Mouse (Mus musculus): ENCODE data around the gene Panx2. TPM values are rescaled to one million over a fixed set of nuclear protein-coding genes. Genes with fewer than 3 reads are reported as not detected.

Panx2 gene
- total RNA-seq, 2 experiments from 2014 or later = 95.4 to 95.5 TPM

DNA sequence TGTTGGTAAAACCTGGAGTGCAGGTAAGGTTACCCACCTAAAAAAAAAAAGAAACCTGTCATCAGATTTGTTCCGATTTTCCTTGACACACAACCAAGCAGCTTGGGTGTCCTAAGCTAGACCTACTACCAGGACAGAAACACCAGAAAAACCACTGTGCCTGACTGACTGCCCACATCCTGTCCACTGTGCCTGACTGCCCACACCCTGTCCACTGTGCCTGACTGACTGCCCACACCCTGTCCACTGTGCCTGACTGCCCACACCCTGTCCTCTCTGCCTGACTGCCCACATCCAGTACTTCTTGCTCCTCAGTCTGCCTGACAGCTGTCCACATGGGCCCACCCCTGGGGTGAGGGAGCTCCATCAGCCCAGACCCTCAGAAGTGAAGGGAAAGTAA, 47.4 kb downstream of the Panx2 start:
- intact Hi-C loops (cut with DNase I) = no loop called here
- no peak for DNase-seq (ENCODE audit: low spot score in 2 of 2)

DNA sequence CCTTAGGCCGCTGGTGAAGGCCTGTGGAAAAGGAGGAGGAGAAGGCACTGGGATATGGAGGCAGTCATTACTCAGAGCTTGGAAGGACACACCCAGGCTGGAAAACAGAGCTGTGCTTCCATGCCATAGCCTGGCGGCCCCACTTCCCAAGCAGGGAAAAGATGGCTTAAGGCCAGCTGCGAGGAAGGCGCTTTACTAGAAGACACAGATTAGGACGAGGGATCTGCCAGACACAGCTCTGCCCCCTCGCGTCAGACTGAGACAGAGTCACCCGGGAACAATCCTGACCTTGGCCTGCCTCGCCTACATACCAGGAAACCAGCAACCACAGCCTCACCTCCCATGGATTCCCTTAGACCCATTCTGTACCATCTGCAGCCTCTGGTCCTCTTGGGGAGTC, 50.6 kb downstream of the Panx2 start:
- intact Hi-C loops (cut with DNase I) = no loop called here

DNA sequence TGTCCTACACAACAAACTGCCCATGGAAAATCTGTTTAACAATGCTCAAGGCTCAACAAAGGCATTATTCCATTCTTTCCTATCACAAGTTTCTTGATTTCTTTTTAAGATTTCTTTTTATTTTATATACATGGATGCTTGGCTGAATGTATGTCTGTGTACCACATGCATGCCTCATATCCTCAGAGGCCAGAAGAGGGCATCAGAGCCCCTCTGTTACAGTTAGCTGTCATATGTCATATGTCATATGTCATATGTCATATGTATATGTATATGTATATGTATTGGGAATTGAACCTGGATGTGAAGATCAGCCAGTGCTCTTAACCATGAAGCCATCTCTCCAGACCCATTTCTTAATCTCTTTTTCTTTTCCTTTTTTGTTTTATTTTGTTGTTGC, 58.5 kb downstream of the Panx2 start:
- DNase-seq (ENCODE audit: low spot score in 2 of 2) = no peak
- intact Hi-C loops (cut with DNase I) = no loop called here

More for the DNA sequence above, 50.6 kb downstream of the Panx2 start:
- DNase-seq (ENCODE audit: low spot score in 2 of 2) = peak in 1 of 2 experiments; percentile 26

DNA sequence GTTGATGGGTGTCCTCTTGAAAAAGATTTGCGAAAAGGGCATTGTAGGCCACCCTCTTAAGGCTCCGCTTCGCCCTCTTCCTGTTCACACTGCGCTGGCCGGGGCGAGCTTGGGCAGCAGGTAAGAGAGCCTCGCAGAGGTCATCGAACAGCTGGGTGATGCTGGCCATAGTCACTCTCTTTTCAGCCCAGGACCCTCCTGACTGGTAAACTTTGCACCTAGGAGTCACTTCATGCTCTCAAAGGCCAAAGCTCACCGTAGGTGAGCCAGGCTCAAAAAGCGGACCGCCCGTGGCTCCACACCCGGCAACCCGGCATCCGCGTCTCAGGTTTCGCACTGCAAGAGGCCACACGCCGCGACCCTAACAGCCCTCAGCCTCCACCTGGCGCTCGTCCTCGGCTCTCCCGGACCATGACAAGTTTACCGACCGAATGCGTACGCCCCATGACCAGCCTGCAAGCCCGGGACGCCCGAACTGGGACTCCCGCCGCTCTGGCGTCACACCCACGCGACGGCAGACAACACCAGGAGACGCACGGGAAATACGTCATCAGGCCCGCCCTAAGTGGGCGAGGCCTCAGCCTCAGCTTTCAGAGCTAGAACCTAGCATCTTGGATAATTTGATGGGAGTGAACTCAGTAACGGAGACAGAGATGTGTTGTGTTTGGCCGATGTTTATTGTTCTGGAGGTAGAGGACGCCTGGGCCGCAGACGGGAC, 63.3 kb downstream of the Panx2 start, which contains the start of gene Tubgcp6:
Tubgcp6 (minus strand) TSS at position 464 of the 718 bp plus-strand sequence.
- intact Hi-C loops (cut with DNase I) = loop anchor here (2.0 to 5.0 kb wide), 2 partner anchors 88 to 234 kb away; partner anchors contain the start of genes Lmf2, Ncaph2 and Ppp6r2
- peak; percentile 97 to 98 for DNase-seq (ENCODE audit: low spot score in 2 of 2)

Other genes starting within 250 kb of the Panx2 start
- 10 to 100 TPM; 13.2 to 16.6 TPM for gene Alg12, start 240.4 kb upstream of the Panx2 start, total RNA-seq (2021)
- gene Creld2, start 240.1 kb upstream of the Panx2 start, total RNA-seq (2021) = 10 to 100 TPM; 27.3 to 27.8 TPM
- 10 to 100 TPM; 35.7 to 35.9 TPM for gene Pim3, start 197.5 kb upstream of the Panx2 start, total RNA-seq (2021)
- gene Ttll8, start 105.3 kb upstream of the Panx2 start, total RNA-seq (2021) = 1 to 10 TPM; 1.3 to 1.7 TPM
- gene Mlc1, start 80.7 kb upstream of the Panx2 start, total RNA-seq (2021) = 100 to 1,000 TPM; 101 to 103 TPM
- not detected for gene Mov10l1, start 76.8 kb upstream of the Panx2 start, total RNA-seq (2021)
- gene Trabd, start 15.4 kb downstream of the Panx2 start, total RNA-seq (2021) = 10 to 100 TPM; 15.8 to 17.9 TPM
- 10 to 100 TPM; 18.9 to 20.6 TPM for gene Selenoo, start 29.4 kb downstream of the Panx2 start, total RNA-seq (2021)
- 10 to 100 TPM; 26.3 to 27.7 TPM for gene Tubgcp6, start 63.4 kb downstream of the Panx2 start, total RNA-seq (2021)
- gene Hdac10, start 69.0 kb downstream of the Panx2 start, total RNA-seq (2021) = 10 to 100 TPM; 13.1 to 13.3 TPM
- gene Mapk12, start 81.0 kb downstream of the Panx2 start, total RNA-seq (2021) = 1 to 10 TPM; 5.9 to 7.6 TPM
- 10 to 100 TPM; 47.1 to 51.1 TPM for gene Mapk11, start 89.9 kb downstream of the Panx2 start, total RNA-seq (2021)
- 10 to 100 TPM; 43.4 to 44.9 TPM for gene Plxnb2, start 121.1 kb downstream of the Panx2 start, total RNA-seq (2021)
- gene Dennd6b, start 136.8 kb downstream of the Panx2 start, total RNA-seq (2021) = 10 to 100 TPM; 44.8 to 47.0 TPM
- 100 to 1,000 TPM; 148 to 149 TPM for gene Ppp6r2, start 151.8 kb downstream of the Panx2 start, total RNA-seq (2021)